Mouse (Mus musculus) spleen, adult 2 months (tissue): Measurements from ENCODE around the gene D430042O09Rik. TPM values are rescaled to one million over a fixed set of nuclear protein-coding genes. Genes with fewer than 3 reads are reported as not detected.

ENCODE experiments used
- DNase-seq, 2 experiments: peaks; one replicate each; pipeline versions ENCODE4 v3.0.0 to v3.0.0-alpha.2; 2012 to 2021; ENCODE audit warnings: low spot score in 2 of 2, low read depth in 1 of 2
- H3K27ac ChIP-seq: fragments of 200-500 bp; 2 replicates; pipeline ENCODE4 v1.5.1; 2012; ENCODE audit warnings: low read length, inconsistent platforms; ENCODE audit not compliant: insufficient read depth
- H3K27me3 ChIP-seq: fragments of 200-500 bp; 2 replicates; pipeline ENCODE4 v1.6.1; 2012; ENCODE audit warnings: mild to moderate bottlenecking, moderate library complexity, low read length, inconsistent platforms; ENCODE audit not compliant: control insufficient read depth, insufficient read depth
- H3K36me3 ChIP-seq: fragments of 200-500 bp; 2 replicates; pipeline ENCODE4 v1.6.1; 2012; ENCODE audit warnings: mild to moderate bottlenecking, low read length, inconsistent platforms; ENCODE audit not compliant: control insufficient read depth, insufficient read depth
- H3K4me1 ChIP-seq: fragments of 200-500 bp; 2 replicates; pipeline ENCODE4 v1.6.1; 2011; ENCODE audit warnings: inconsistent platforms; ENCODE audit not compliant: control insufficient read depth, insufficient read depth, insufficient read length
- H3K4me3 ChIP-seq: fragments of 200-500 bp; 2 replicates; pipeline ENCODE4 v1.5.1; 2011; ENCODE audit warnings: mild to moderate bottlenecking, inconsistent platforms; ENCODE audit not compliant: insufficient read depth, insufficient read length; ENCODE audit errors: extremely low read depth
- CTCF ChIP-seq: fragments of 200-500 bp; IDR thresholded peaks from 2 replicates; pipeline ENCODE4 v1.5.1; 2011; ENCODE audit warnings: mild to moderate bottlenecking, inconsistent platforms; ENCODE audit not compliant: insufficient read depth, insufficient read length, insufficient replicate concordance; ENCODE audit errors: extremely low read depth
- POLR2A ChIP-seq: fragments of 200-500 bp; IDR thresholded peaks from 2 replicates; pipeline ENCODE4 v1.6.1; 2011; ENCODE audit warnings: low read depth, low read length, inconsistent platforms
- WGBS: fragments of 180-500 bp; shearing (Covaris S2); methylation state at CpG from one replicate; pipeline ENCODE4 v1.1.7; 2018; 5-methylcytosine and 5-hydroxymethylcytosine counted together
- polyA plus RNA-seq: library from polyadenylated mRNA; depleted of rRNA; stranded (reverse); fragments of >200 nt; gene quantifications from 2 replicates; pipeline ENCODE4 v1.2.3, GENCODE M21; 2012

The D430042O09Rik gene
- polyA plus RNA-seq, 1 experiment: 7.0 TPM

GRCm38 (mm10) chr7:125838078-125838742, 130.5 kb downstream of the D430042O09Rik start:
- Histone ChIP-seq H3K4me1 (no peaks in the 10 kb centered on the region), H3K27ac (no peak overlapping the region), H3K4me3 (no peak overlapping the region), H3K36me3 (0 out of 2 replicates have a peak, but pooled peaks cover under 1% of the 10 kb centered on the region), H3K27me3 (no peaks in the 10 kb centered on the region)
- DNase-seq: no peak
- WGBS: 88% methylated on average over 5 of the region's 5 CpGs
- TF ChIP-seq CTCF: no peak
- no peak for TF ChIP-seq POLR2A

DNA sequence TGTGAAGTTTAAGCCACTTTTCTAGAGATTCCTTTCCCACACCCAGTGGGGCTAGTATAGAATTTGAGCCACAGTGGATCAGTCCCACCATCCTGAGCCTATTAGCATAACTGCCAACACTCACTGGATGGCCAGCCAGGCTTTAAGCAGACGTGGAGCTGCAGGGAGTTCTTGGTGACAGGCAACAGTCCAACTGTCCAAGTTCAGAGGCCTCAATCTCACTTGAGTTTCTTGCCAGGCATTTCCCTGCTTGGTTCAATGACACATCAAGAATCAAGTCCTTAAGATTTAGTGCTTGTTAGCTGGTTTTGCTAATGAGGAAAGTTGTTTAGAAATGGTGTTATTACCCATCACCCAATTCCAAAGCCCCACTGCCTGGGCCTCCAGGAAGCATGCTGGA, 137.9 kb downstream of the D430042O09Rik start:
- TF ChIP-seq CTCF (no peak), POLR2A (no peak)
- DNase-seq: no peak
- H3K27ac ChIP-seq: no peak overlapping the region
- no peaks in the 10 kb centered on the region for H3K4me1 ChIP-seq
- no peak overlapping the region for H3K4me3 ChIP-seq
- H3K27me3 ChIP-seq: no peaks in the 10 kb centered on the region
- 78% methylated on average over 1 of the region's 1 CpGs for WGBS
- 0 out of 2 replicates have a peak, but pooled peaks cover 2% of the 10 kb centered on the region for H3K36me3 ChIP-seq

DNA sequence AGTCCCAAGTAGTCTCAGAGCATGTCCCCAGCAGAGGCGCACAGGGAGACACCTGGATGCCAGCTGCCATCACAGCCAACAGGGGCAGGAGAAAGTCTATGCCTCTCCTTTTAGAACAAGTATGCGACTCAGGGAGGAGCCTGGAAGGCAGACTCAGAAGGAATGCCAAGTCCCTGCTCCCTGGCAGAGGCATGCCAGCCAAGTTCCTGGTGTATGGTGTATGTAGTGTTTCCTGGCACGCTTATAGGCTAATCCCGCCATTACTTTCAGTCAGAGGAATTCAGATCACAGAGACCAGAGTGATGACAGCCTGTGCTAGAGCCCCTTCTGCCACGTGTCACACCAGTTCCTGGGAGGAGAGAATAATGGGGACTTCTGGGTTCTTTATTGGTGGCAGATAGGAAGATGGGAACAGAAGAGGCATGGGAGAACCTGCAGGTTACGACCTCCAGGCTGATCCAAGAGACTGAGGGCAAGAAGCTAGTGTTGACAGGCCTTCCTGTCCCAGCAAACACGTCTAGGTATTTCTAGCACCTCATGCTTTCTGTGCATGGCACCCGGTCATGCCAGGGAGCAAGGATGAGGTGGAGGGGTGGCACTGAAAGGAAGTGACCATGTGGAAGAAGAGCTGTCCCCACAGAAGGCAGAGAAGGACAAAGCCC, 139.3 kb downstream of the D430042O09Rik start:
- DNase-seq: no peak
- H3K27me3 ChIP-seq: no peaks in the 10 kb centered on the region
- 0 out of 2 replicates have a peak, but pooled peaks cover 2% of the 10 kb centered on the region for H3K36me3 ChIP-seq
- no peak overlapping the region for H3K27ac ChIP-seq
- WGBS: 93% methylated on average over 8 of the region's 8 CpGs
- no peaks in the 10 kb centered on the region for H3K4me1 ChIP-seq
- no peak overlapping the region for H3K4me3 ChIP-seq
- TF ChIP-seq POLR2A (no peak), CTCF (no peak)

- Histone ChIP-seq H3K4me3 (no peak overlapping the region), H3K4me1 (no peaks in the 10 kb centered on the region), H3K27ac (no peak overlapping the region), H3K36me3 (0 out of 2 replicates have a peak, but pooled peaks cover 2% of the 10 kb centered on the region), H3K27me3 (no peaks in the 10 kb centered on the region)
- TF ChIP-seq POLR2A: no peak
- TF ChIP-seq CTCF: no peak
- 75% methylated on average over 2 of the region's 2 CpGs for WGBS
- no peak for DNase-seq
Measured at GRCm38 (mm10) chr7:125847528-125847866, 139.8 kb downstream of the D430042O09Rik start.

- H3K27ac ChIP-seq: no peak overlapping the region
- H3K27me3 ChIP-seq: no peaks in the 10 kb centered on the region
- H3K4me1 ChIP-seq: no peaks in the 10 kb centered on the region
- no peak for TF ChIP-seq POLR2A
- TF ChIP-seq CTCF: no peak
- H3K4me3 ChIP-seq: no peak overlapping the region
- WGBS: 79% methylated on average over 3 of the region's 3 CpGs
- 0 out of 2 replicates have a peak, but pooled peaks cover 2% of the 10 kb centered on the region for H3K36me3 ChIP-seq
- DNase-seq: no peak
Measured at GRCm38 (mm10) chr7:125859564-125859963, 151.9 kb downstream of the D430042O09Rik start.

DNA sequence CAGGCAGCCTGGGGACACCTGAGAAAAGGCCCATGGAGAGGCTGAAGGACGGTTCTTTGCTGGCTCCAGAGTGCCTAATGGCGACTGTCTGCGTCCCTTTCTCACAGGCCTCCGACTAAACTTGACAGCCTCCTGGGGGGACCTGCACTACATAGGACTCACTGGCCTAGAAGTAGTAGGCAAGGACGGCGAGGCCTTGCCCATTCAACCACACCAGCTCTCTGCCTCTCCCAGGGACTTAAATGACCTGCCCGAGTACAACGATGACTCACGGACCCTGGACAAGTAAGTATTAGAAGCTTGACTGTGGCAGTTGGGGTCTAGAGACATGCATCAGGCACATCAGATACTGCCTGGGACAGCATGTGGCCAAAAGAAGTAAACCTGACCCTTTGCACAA, 152.7 kb downstream of the D430042O09Rik start:
- Histone ChIP-seq H3K27ac (no peak overlapping the region), H3K4me3 (no peak overlapping the region), H3K36me3 (peaks cover 2% of the 10 kb centered on the region; the same call in 1 of the 2 replicates), H3K27me3 (no peaks in the 10 kb centered on the region), H3K4me1 (no peaks in the 10 kb centered on the region)
- DNase-seq: no peak
- TF ChIP-seq CTCF (no peak), POLR2A (no peak)
- 95% methylated on average over 9 of the region's 9 CpGs for WGBS

DNA sequence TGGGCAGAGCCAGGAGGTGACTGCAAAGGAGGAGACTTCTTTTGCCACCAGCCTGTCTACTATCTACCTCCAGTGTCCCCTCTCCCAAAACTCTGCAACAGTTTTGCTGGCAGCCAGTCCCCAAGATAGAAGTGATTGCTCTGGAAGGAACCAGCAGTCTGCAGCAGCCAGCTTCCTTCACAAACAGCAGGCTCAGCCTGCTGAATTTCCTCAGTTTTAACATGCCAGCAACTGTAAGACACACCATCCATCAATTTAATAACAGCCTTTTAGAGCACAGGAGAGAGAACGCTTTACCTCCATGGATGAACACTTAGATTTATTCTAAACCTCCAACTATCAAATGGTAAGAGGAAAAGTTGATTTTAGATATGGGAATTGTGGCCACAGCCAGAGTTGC, 156.3 kb downstream of the D430042O09Rik start:
- 82% methylated on average over 1 of the region's 1 CpGs for WGBS
- no peak overlapping the region for H3K4me3 ChIP-seq
- H3K4me1 ChIP-seq: no peaks in the 10 kb centered on the region
- no peak overlapping the region for H3K27ac ChIP-seq
- H3K36me3 ChIP-seq: peaks cover 4% of the 10 kb centered on the region; the same call in 1 of the 2 replicates
- TF ChIP-seq CTCF: no peak
- no peak for TF ChIP-seq POLR2A
- no peak for DNase-seq
- H3K27me3 ChIP-seq: no peaks in the 10 kb centered on the region
